Mouse (Mus musculus) small intestine, adult 2 months (tissue): ENCODE measurements around the gene Zfp335. TPM values are rescaled to one million over a fixed set of nuclear protein-coding genes. Genes with fewer than 3 reads are reported as not detected.
"Not testable (repeated sequence)": the region's sequence is repeated elsewhere in the genome, so short reads cannot be mapped to it uniquely, and the experiment has no call there.

Experiments used
- H3K27ac ChIP-seq: fragments of 200-500 bp; 2 replicates; pipeline ENCODE4 v1.5.1; 2012; ENCODE audit warnings: low read depth, low read length, control low read depth, inconsistent platforms; ENCODE audit not compliant: insufficient read depth
- H3K27me3 ChIP-seq: fragments of 200-500 bp; 2 replicates; pipeline ENCODE4 v1.6.1; 2012; ENCODE audit warnings: mild to moderate bottlenecking, moderate library complexity, low read length, inconsistent platforms; ENCODE audit not compliant: control insufficient read depth, insufficient read depth
- H3K36me3 ChIP-seq: fragments of 200-500 bp; 2 replicates; pipeline ENCODE4 v1.6.1; 2012; ENCODE audit warnings: mild to moderate bottlenecking, low read length, control low read depth, inconsistent platforms; ENCODE audit not compliant: control insufficient read depth, insufficient read depth
- H3K4me1 ChIP-seq: fragments of 200-500 bp; 2 replicates; pipeline ENCODE4 v1.6.1; 2012; ENCODE audit warnings: low read length, inconsistent platforms, mixed read lengths; ENCODE audit not compliant: control insufficient read depth, insufficient read depth, insufficient read length
- H3K4me3 ChIP-seq: fragments of 200-500 bp; 2 replicates; pipeline ENCODE4 v1.5.1; 2012; ENCODE audit warnings: low read depth, mild to moderate bottlenecking, control low read depth, inconsistent platforms, low read length, moderate library complexity
- CTCF ChIP-seq: fragments of 200-500 bp; IDR thresholded peaks from 2 replicates; pipeline ENCODE4 v1.5.1; 2012; ENCODE audit warnings: low read depth, mild to moderate bottlenecking, control low read depth, inconsistent platforms, low read length, moderate library complexity, mixed read lengths; ENCODE audit not compliant: insufficient replicate concordance, insufficient read length; ENCODE audit errors: extremely low read depth
- POLR2A ChIP-seq: fragments of 200-500 bp; IDR thresholded peaks from 2 replicates; pipeline ENCODE4 v1.6.1; 2012; ENCODE audit warnings: low read depth, mild to moderate bottlenecking, control low read depth, inconsistent platforms, low read length, moderate library complexity
- WGBS: fragments of 180-500 bp; shearing (Covaris S2); methylation state at CpG from one replicate; pipeline ENCODE4 v1.1.7; 2018; 5-methylcytosine and 5-hydroxymethylcytosine counted together
- polyA plus RNA-seq: library from polyadenylated mRNA; depleted of rRNA; stranded (reverse); fragments of >200 nt; gene quantifications from 2 replicates; pipeline ENCODE4 v1.2.3, GENCODE M21; 2012

Gene Zfp335
- polyA plus RNA-seq, 1 experiment: 34.1 TPM

- 26% methylated on average over 1 of the region's 1 CpGs for WGBS
- Histone ChIP-seq H3K27ac (no peak overlapping the region), H3K36me3 (0 out of 2 replicates have a peak, but pooled peaks cover 2% of the 10 kb centered on the region), H3K4me3 (no peak overlapping the region), H3K4me1 (peaks cover 10% of the 10 kb centered on the region; the same call in 1 of the 2 replicates), H3K27me3 (no peaks in the 10 kb centered on the region)
- no peak for TF ChIP-seq POLR2A
Measured at GRCm38 (mm10) chr2:164874239-164874769, 37.3 kb downstream of the Zfp335 start.

GRCm38 (mm10) chr2:164873621-164874020, 37.9 kb downstream of the Zfp335 start:
- H3K27me3 ChIP-seq: no peaks in the 10 kb centered on the region
- WGBS: 50% methylated on average over 3 of the region's 3 CpGs

GRCm38 (mm10) chr2:164871602-164872303, 39.8 kb downstream of the Zfp335 start:
- no peaks in the 10 kb centered on the region for H3K36me3 ChIP-seq
- H3K27me3 ChIP-seq: no peaks in the 10 kb centered on the region
- WGBS: 42% methylated on average over 6 of the region's 6 CpGs
- no peak overlapping the region for H3K27ac ChIP-seq
- peaks cover 6% of the 10 kb centered on the region; the same call in 1 of the 2 replicates for H3K4me1 ChIP-seq
- TF ChIP-seq CTCF (peak; percentile 42; the same call in 1 of the 2 replicates), POLR2A (no peak)
- no peak overlapping the region for H3K4me3 ChIP-seq

More at GRCm38 (mm10) chr2:164873621-164874020, 37.9 kb downstream of the Zfp335 start:
- H3K4me3 ChIP-seq: no peak overlapping the region
- H3K36me3 ChIP-seq: 0 out of 2 replicates have a peak, but pooled peaks cover 2% of the 10 kb centered on the region
- H3K4me1 ChIP-seq: peaks cover 10% of the 10 kb centered on the region; the same call in 1 of the 2 replicates
- TF ChIP-seq CTCF (no peak), POLR2A (no peak)
- no peak overlapping the region for H3K27ac ChIP-seq

- H3K27ac ChIP-seq: peak overlapping the region; percentile 60
- 60% methylated on average over 7 of the region's 7 CpGs for WGBS
- H3K4me3 ChIP-seq: no peak overlapping the region
- H3K27me3 ChIP-seq: no peaks in the 10 kb centered on the region
- H3K36me3 ChIP-seq: no peaks in the 10 kb centered on the region
- H3K4me1 ChIP-seq: peaks cover 9% of the 10 kb centered on the region; the same call in 1 of the 2 replicates
- TF ChIP-seq CTCF: no peak
- no peak for TF ChIP-seq POLR2A
Measured at GRCm38 (mm10) chr2:164868491-164868890, 43.1 kb downstream of the Zfp335 start.

GRCm38 (mm10) chr2:164867566-164867965, 44.0 kb downstream of the Zfp335 start:
- peaks cover 6% of the 10 kb centered on the region; the same call in 1 of the 2 replicates for H3K4me1 ChIP-seq
- no peak overlapping the region for H3K4me3 ChIP-seq
- H3K27ac ChIP-seq: peak overlapping the region; percentile 60
- no peaks in the 10 kb centered on the region for H3K36me3 ChIP-seq
- WGBS: 95% methylated on average over 7 of the region's 7 CpGs
- TF ChIP-seq POLR2A (no peak), CTCF (peak; percentile 69; the same call in 1 of the 2 replicates)
- H3K27me3 ChIP-seq: no peaks in the 10 kb centered on the region

GRCm38 (mm10) chr2:164866741-164867551, 44.6 kb downstream of the Zfp335 start:
- Histone ChIP-seq H3K36me3 (no peaks in the 10 kb centered on the region), H3K4me3 (no peak overlapping the region), H3K4me1 (peaks cover 3% of the 10 kb centered on the region), H3K27me3 (no peaks in the 10 kb centered on the region), H3K27ac (peak overlapping the region; percentile 60)
- WGBS: 38% methylated on average over 16 of the region's 16 CpGs
- TF ChIP-seq CTCF: no peak
- no peak for TF ChIP-seq POLR2A

- Histone ChIP-seq H3K4me3 (no peak overlapping the region), H3K27me3 (no peaks in the 10 kb centered on the region), H3K27ac (no peak overlapping the region), H3K36me3 (no peaks in the 10 kb centered on the region), H3K4me1 (peaks cover 6% of the 10 kb centered on the region)
- WGBS: 46% methylated on average over 4 of the region's 4 CpGs
- no peak for TF ChIP-seq POLR2A
- TF ChIP-seq CTCF: no peak
Measured at GRCm38 (mm10) chr2:164864593-164864992, 47.0 kb downstream of the Zfp335 start.

- 89% methylated on average over 7 of the region's 9 CpGs for WGBS
- H3K27me3 ChIP-seq, H3K4me3 ChIP-seq, H3K27ac ChIP-seq, H3K36me3 ChIP-seq: not testable (repeated sequence)
- peaks cover 12% of the 10 kb centered on the region for H3K4me1 ChIP-seq
Measured at GRCm38 (mm10) chr2:164863411-164863810, 48.1 kb downstream of the Zfp335 start.
